Mouse (Mus musculus) layer of hippocampus, postnatal 14 days (tissue): ENCODE results near the gene Zfp750. TPM values are rescaled to one million over a fixed set of nuclear protein-coding genes. Genes with fewer than 3 reads are reported as not detected.

Experiments
- DNase-seq, 2 experiments: peaks; one replicate each; pipeline ENCODE4 v3.0.0; 2021 to 2022; ENCODE audit warnings: low spot score in 2 of 2, mixed read lengths in 1 of 2
- long read RNA-seq, 2 experiments: library from polyadenylated mRNA; stranded (forward); transcript quantifications; one replicate each; pipeline ENCODE4 v2.0.0; 2021
- total RNA-seq, 2 experiments: library from RNA; stranded (reverse); gene quantifications; 2 replicates each; pipeline ENCODE4 v1.2.3; 2021

The Zfp750 gene
- total RNA-seq = under 1 TPM; 0.12 to 0.14 TPM
- long read RNA-seq, experiment 1 = 0 reads
- long read RNA-seq, experiment 2 = 0 reads

GRCm38 (mm10) chr11:121519131-121519530 is at the start of gene Zfp750:
Gene Zfp750 (minus strand): TSS chr11:121519333.
- no peak for DNase-seq

- no peak for DNase-seq
Measured at GRCm38 (mm10) chr11:121564265-121564664, 45.1 kb upstream of the Zfp750 start.

GRCm38 (mm10) chr11:121563312-121563711 is 44.2 kb upstream of the Zfp750 start:
- no peak for DNase-seq

- no peak for DNase-seq
Measured at GRCm38 (mm10) chr11:121560294-121560663, 41.1 kb upstream of the Zfp750 start.

- DNase-seq = no peak
Measured at GRCm38 (mm10) chr11:121559527-121560293, 40.6 kb upstream of the Zfp750 start.

GRCm38 (mm10) chr11:121558522-121558921 is 39.4 kb upstream of the Zfp750 start:
- DNase-seq = no peak

- no peak for DNase-seq
Measured at GRCm38 (mm10) chr11:121557946-121558345, 38.8 kb upstream of the Zfp750 start.

GRCm38 (mm10) chr11:121556727-121557126 is 37.6 kb upstream of the Zfp750 start:
- no peak for DNase-seq

GRCm38 (mm10) chr11:121553458-121553857 is 34.3 kb upstream of the Zfp750 start:
- no peak for DNase-seq

GRCm38 (mm10) chr11:121552846-121553457 is 33.8 kb upstream of the Zfp750 start:
- DNase-seq = no peak

GRCm38 (mm10) chr11:121552167-121552566 is 33.0 kb upstream of the Zfp750 start:
- DNase-seq = no peak

GRCm38 (mm10) chr11:121551206-121551799 is 32.2 kb upstream of the Zfp750 start:
- no peak for DNase-seq

GRCm38 (mm10) chr11:121549843-121550647 is 30.9 kb upstream of the Zfp750 start:
- no peak for DNase-seq

- DNase-seq = peak in 1 of 2 experiments; percentile 66
Measured at GRCm38 (mm10) chr11:121548996-121549842, 30.1 kb upstream of the Zfp750 start.

GRCm38 (mm10) chr11:121547925-121548324 is 28.8 kb upstream of the Zfp750 start:
- DNase-seq = no peak

- DNase-seq = no peak
Measured at GRCm38 (mm10) chr11:121547234-121547633, 28.1 kb upstream of the Zfp750 start.

GRCm38 (mm10) chr11:121545398-121546034 is 26.4 kb upstream of the Zfp750 start:
- DNase-seq = no peak

GRCm38 (mm10) chr11:121544755-121545397 is 25.7 kb upstream of the Zfp750 start:
- no peak for DNase-seq

GRCm38 (mm10) chr11:121543922-121544321 is 24.8 kb upstream of the Zfp750 start:
- DNase-seq = peak; percentile 30 to 35
